13 mouse cellular contexts compared by ENCODE assay signal in the genomic region with DNA sequence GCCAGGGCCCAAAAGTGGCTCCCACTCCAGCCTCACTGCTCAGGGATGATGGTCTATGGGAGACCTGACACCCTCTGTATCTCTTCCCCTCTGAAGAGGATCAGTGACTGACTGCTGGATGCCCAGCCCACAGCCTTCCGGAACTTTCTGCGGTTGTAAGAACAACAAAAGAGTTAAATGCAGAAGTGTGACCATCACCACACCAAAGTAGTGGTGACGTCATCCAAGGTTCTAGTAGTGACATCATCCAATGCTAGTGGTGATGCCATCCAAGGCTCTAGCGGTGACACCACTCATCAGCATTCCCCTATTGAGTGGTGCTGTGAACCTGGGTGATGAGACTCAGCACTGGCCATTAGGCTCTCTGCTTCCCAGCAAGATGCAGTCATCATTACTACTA.
"Had no signal": no experiment of that assay in that cellular context is flagged by ENCODE, and none has a peak within 500 bp of the region (broad histone marks: within the 10 kb centered on the region; RNA-seq: fewer than 3 reads in every experiment).

No protein-coding gene starts in this region.

- H3K4me1 ChIP-seq: liver, embryonic 12.5 days; neural tube, embryonic 15.5 days had no signal

- H3K9me3 ChIP-seq: limb, embryonic 15.5 days; liver, embryonic 12.5 days; neural tube, embryonic 15.5 days had no signal

- ATAC-seq: liver, embryonic 12.5 days; midbrain, embryonic 16.5 days had no signal

- H3K27ac ChIP-seq: left cerebral cortex, adult 2 months; limb, embryonic 15.5 days; liver, embryonic 12.5 days; neural tube, embryonic 15.5 days; stomach, postnatal 0 days had no signal

- DNase-seq: kidney, adult 18-20 months; kidney, postnatal 10 days; lung, embryonic 14.5 days; lung, postnatal 14 days; right cerebral cortex, adult 18-20 months; right cerebral cortex, postnatal 25 days; thymus, postnatal 14 days had no signal

- H3K4me2 ChIP-seq: limb, embryonic 15.5 days; liver, embryonic 12.5 days; neural tube, embryonic 15.5 days had no signal

- H3K4me3 ChIP-seq: left cerebral cortex, adult 2 months; limb, embryonic 15.5 days; liver, embryonic 12.5 days; neural tube, embryonic 15.5 days had no signal

- H3K9ac ChIP-seq: limb, embryonic 15.5 days; liver, embryonic 12.5 days; lung, embryonic 14.5 days; neural tube, embryonic 15.5 days had no signal

- H3K36me3 ChIP-seq: limb, embryonic 15.5 days; liver, embryonic 12.5 days; neural tube, embryonic 15.5 days had no signal
